Mouse (Mus musculus) spleen, adult 2 months (tissue): ENCODE measurements around the gene Aff3.

Source experiments
- CTCF ChIP-seq: fragments of 200-500 bp; IDR thresholded peaks from 2 replicates; pipeline ENCODE4 v1.5.1; 2011; ENCODE audit warnings: mild to moderate bottlenecking, inconsistent platforms; ENCODE audit not compliant: insufficient read depth, insufficient read length, insufficient replicate concordance; ENCODE audit errors: extremely low read depth
- POLR2A ChIP-seq: fragments of 200-500 bp; IDR thresholded peaks from 2 replicates; pipeline ENCODE4 v1.6.1; 2011; ENCODE audit warnings: low read depth, low read length, inconsistent platforms

GRCm38 (mm10) chr1:38178929-38179328 lies 485.8 kb downstream of the Aff3 start:
- TF ChIP-seq POLR2A (no peak), CTCF (no peak)
